Mouse (Mus musculus) forebrain, embryonic 11.5 days (tissue): ENCODE measurements at regions not wholly inside any gene's neighbourhood (a gene's known extent, or its start where the extent isn't known, plus 50 kb on each side); places are given as distances from the start of the nearest gene placed in this dataset.

ENCODE experiments used
- ATAC-seq: fragments of 200-750 bp; cut with Nextera tagmentation; replicated peaks from 2 replicates; pipeline ENCODE4 v1.8.0; 2017; ENCODE audit warnings: moderate TSS enrichment; ENCODE audit not compliant: low FRiP score
- DNase-seq: peaks from one replicate; pipeline ENCODE4 v3.0.0-alpha.2; 2017; ENCODE audit warnings: low spot score
- H3K27ac ChIP-seq: fragments of 300-500 bp; sonication (generic); 2 replicates; pipeline ENCODE4 v1.5.1; 2014; ENCODE audit warnings: low read depth, low read length
- H3K27me3 ChIP-seq: fragments of 300-500 bp; sonication (generic); 2 replicates; pipeline ENCODE4 v1.6.1; 2014; ENCODE audit warnings: mild to moderate bottlenecking, low read length, mixed read lengths; ENCODE audit not compliant: control insufficient read depth, insufficient read depth
- H3K36me3 ChIP-seq: fragments of 300-500 bp; sonication (generic); 2 replicates; pipeline ENCODE4 v1.6.1; 2014; ENCODE audit warnings: mild to moderate bottlenecking, low read length, moderate library complexity, mixed read lengths; ENCODE audit not compliant: control insufficient read depth, insufficient read depth
- H3K4me1 ChIP-seq: fragments of 300-500 bp; sonication (generic); replicated peaks from 2 replicates; pipeline ENCODE4 v1.6.1; 2014; ENCODE audit warnings: low read length, mixed read lengths; ENCODE audit not compliant: control insufficient read depth, insufficient read depth
- H3K4me2 ChIP-seq: fragments of 300-500 bp; sonication (generic); 2 replicates; pipeline ENCODE4 v1.6.1; 2014; ENCODE audit warnings: low read depth, mild to moderate bottlenecking, low read length, moderate library complexity, mixed read lengths; ENCODE audit not compliant: severe bottlenecking
- H3K4me3 ChIP-seq: fragments of 300-500 bp; sonication (generic); 2 replicates; pipeline ENCODE4 v1.5.1; 2014; ENCODE audit warnings: low read depth, low read length
- H3K9ac ChIP-seq: fragments of 300-500 bp; sonication (generic); 2 replicates; pipeline ENCODE4 v1.6.1; 2014; ENCODE audit warnings: low read length
- H3K9me3 ChIP-seq: fragments of 300-500 bp; sonication (generic); 2 replicates; pipeline ENCODE4 v1.6.1; 2016; ENCODE audit warnings: low read length, mixed read lengths; ENCODE audit not compliant: control insufficient read depth
- WGBS: fragments of 180-500 bp; shearing (Covaris S2); extraction: QIAGEN DNeasy Blood & Tissue Kit; methylation state at CpG from one replicate; pipeline ENCODE4 v1.1.7; 2014; 5-methylcytosine and 5-hydroxymethylcytosine counted together

- H3K27me3 ChIP-seq, result no peaks in the 10 kb centered on the region
- 84% methylated on average over 6 of the region's 6 CpGs for WGBS
- H3K4me3 ChIP-seq, result no peak overlapping the region
- no peak overlapping the region for H3K4me2 ChIP-seq
- no peaks in the 10 kb centered on the region for H3K4me1 ChIP-seq
- no peak for DNase-seq
- H3K36me3 ChIP-seq, result no peaks in the 10 kb centered on the region
- ATAC-seq, result no peak
- no peak overlapping the region for H3K27ac ChIP-seq
- H3K9ac ChIP-seq, result no peak overlapping the region
- no peaks in the 10 kb centered on the region for H3K9me3 ChIP-seq
Measured at GRCm38 (mm10) chr10:99627355-99627754, 132.1 kb downstream of the Csl start.

GRCm38 (mm10) chr10:99632250-99632985, 127.0 kb downstream of the Csl start:
- Histone ChIP-seq H3K4me1 (no peaks in the 10 kb centered on the region), H3K27me3 (no peaks in the 10 kb centered on the region), H3K9ac (no peak overlapping the region), H3K27ac (no peak overlapping the region), H3K4me3 (no peak overlapping the region), H3K9me3 (no peaks in the 10 kb centered on the region), H3K4me2 (no peak overlapping the region), H3K36me3 (no peaks in the 10 kb centered on the region)
- no peak for DNase-seq
- no peak for ATAC-seq
- WGBS, result 73% methylated on average over 6 of the region's 6 CpGs

GRCm38 (mm10) chr10:99635796-99636195, 123.7 kb downstream of the Csl start:
- WGBS, result 92% methylated on average over 4 of the region's 4 CpGs
- no peaks in the 10 kb centered on the region for H3K9me3 ChIP-seq
- ATAC-seq (no peak), DNase-seq (no peak)
- H3K36me3 ChIP-seq, result no peaks in the 10 kb centered on the region
- H3K4me2 ChIP-seq, result no peak overlapping the region
- H3K9ac ChIP-seq, result no peak overlapping the region
- H3K4me1 ChIP-seq, result no peaks in the 10 kb centered on the region
- H3K4me3 ChIP-seq, result no peak overlapping the region
- no peaks in the 10 kb centered on the region for H3K27me3 ChIP-seq
- H3K27ac ChIP-seq, result no peak overlapping the region

GRCm38 (mm10) chr10:99639022-99639421, 120.4 kb downstream of the Csl start:
- no peaks in the 10 kb centered on the region for H3K36me3 ChIP-seq
- 87% methylated on average over 7 of the region's 7 CpGs for WGBS
- no peaks in the 10 kb centered on the region for H3K9me3 ChIP-seq
- no peak overlapping the region for H3K9ac ChIP-seq
- H3K27me3 ChIP-seq, result no peaks in the 10 kb centered on the region
- H3K4me2 ChIP-seq, result no peak overlapping the region
- H3K27ac ChIP-seq, result no peak overlapping the region
- no peak for DNase-seq
- H3K4me1 ChIP-seq, result no peaks in the 10 kb centered on the region
- no peak for ATAC-seq
- H3K4me3 ChIP-seq, result no peak overlapping the region

GRCm38 (mm10) chr10:99639469-99639868, 120.0 kb downstream of the Csl start:
- H3K27ac ChIP-seq, result no peak overlapping the region

GRCm38 (mm10) chr10:99641784-99642183, 117.7 kb downstream of the Csl start:
- H3K27ac ChIP-seq, result no peak overlapping the region
- no peaks in the 10 kb centered on the region for H3K9me3 ChIP-seq
- no peaks in the 10 kb centered on the region for H3K4me1 ChIP-seq
- H3K9ac ChIP-seq, result no peak overlapping the region
- DNase-seq (peak; percentile 68), ATAC-seq (peak; percentile 76)
- no peak overlapping the region for H3K4me3 ChIP-seq
- H3K4me2 ChIP-seq, result no peak overlapping the region
- H3K36me3 ChIP-seq, result no peaks in the 10 kb centered on the region
- WGBS, result 10% methylated on average over 11 of the region's 11 CpGs
- no peaks in the 10 kb centered on the region for H3K27me3 ChIP-seq

More at GRCm38 (mm10) chr10:99639469-99639868, 120.0 kb downstream of the Csl start:
- Histone ChIP-seq H3K4me1 (no peaks in the 10 kb centered on the region), H3K9ac (no peak overlapping the region), H3K4me2 (no peak overlapping the region), H3K4me3 (no peak overlapping the region), H3K9me3 (no peaks in the 10 kb centered on the region), H3K27me3 (no peaks in the 10 kb centered on the region), H3K36me3 (no peaks in the 10 kb centered on the region)
- WGBS, result 67% methylated on average over 5 of the region's 5 CpGs
- DNase-seq (no peak), ATAC-seq (no peak)

- DNase-seq (no peak), ATAC-seq (no peak)
- WGBS, result 70% methylated on average over 4 of the region's 4 CpGs
- no peaks in the 10 kb centered on the region for H3K9me3 ChIP-seq
- no peak overlapping the region for H3K27ac ChIP-seq
- H3K4me3 ChIP-seq, result no peak overlapping the region
- no peaks in the 10 kb centered on the region for H3K4me1 ChIP-seq
- no peaks in the 10 kb centered on the region for H3K36me3 ChIP-seq
- H3K4me2 ChIP-seq, result no peak overlapping the region
- H3K9ac ChIP-seq, result no peak overlapping the region
- no peaks in the 10 kb centered on the region for H3K27me3 ChIP-seq
Measured at GRCm38 (mm10) chr10:99642201-99642827, 117.1 kb downstream of the Csl start.

GRCm38 (mm10) chr10:99644981-99645380, 114.5 kb downstream of the Csl start:
- Histone ChIP-seq H3K4me1 (no peaks in the 10 kb centered on the region), H3K9me3 (no peaks in the 10 kb centered on the region), H3K27ac (no peak overlapping the region), H3K4me2 (no peak overlapping the region), H3K9ac (no peak overlapping the region), H3K4me3 (no peak overlapping the region), H3K36me3 (no peaks in the 10 kb centered on the region), H3K27me3 (no peaks in the 10 kb centered on the region)
- WGBS, result 49% methylated on average over 2 of the region's 2 CpGs
- DNase-seq, result no peak
- no peak for ATAC-seq

GRCm38 (mm10) chr10:99652011-99652410, 107.4 kb downstream of the Csl start:
- Histone ChIP-seq H3K4me2 (no peak overlapping the region), H3K27me3 (no peaks in the 10 kb centered on the region), H3K27ac (no peak overlapping the region), H3K4me1 (no peaks in the 10 kb centered on the region), H3K9ac (no peak overlapping the region), H3K36me3 (no peaks in the 10 kb centered on the region), H3K4me3 (no peak overlapping the region), H3K9me3 (no peaks in the 10 kb centered on the region)
- ATAC-seq (no peak), DNase-seq (no peak)
- 92% methylated on average over 1 of the region's 1 CpGs for WGBS
